Mouse (Mus musculus): ENCODE data around the gene B3gat3. TPM values are rescaled to one million over a fixed set of nuclear protein-coding genes. Genes with fewer than 3 reads are reported as not detected.

B3gat3 gene
- polyA plus RNA-seq, 1 experiment from 2014 or later, result 78.0 TPM

DNA sequence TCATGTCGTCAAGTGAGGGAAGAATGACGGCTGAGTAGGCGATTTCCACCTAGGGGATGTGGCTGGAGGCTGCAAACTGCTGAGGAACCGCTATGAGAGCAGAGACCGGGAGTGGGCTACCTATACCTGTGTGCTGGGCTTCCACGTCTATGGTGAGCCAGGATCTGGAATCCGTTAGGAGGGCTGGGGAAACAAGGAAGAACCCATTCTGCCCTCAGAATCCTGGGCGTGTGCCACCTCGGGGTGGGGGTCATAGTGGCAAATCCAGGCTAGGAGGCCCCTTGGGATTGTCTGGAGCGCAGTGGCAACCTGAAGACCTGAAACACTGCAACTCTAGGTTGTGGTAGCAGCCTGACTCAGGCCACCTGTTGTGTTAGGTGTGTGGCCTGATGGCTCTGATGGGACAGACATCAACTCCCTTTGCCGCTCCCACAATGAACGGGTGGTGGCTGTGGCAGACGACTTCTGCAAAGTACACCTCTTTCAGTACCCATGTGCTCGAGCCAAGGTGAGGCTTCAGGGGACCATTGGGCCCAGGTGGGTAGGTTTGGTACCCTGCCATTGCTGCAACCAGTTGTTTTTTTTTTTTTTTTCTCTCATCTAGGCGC, 20.5 kb downstream of the B3gat3 start:
- H3K9me3 ChIP-seq, result no peaks in the 10 kb centered on the region
- peaks cover 46% of the 10 kb centered on the region for H3K4me1 ChIP-seq (replicated peaks)
- 82% methylated on average over 15 of the region's 15 CpGs for WGBS
- H3K36me3 ChIP-seq, result peaks cover 60% of the 10 kb centered on the region
- peak overlapping the region; percentile 98 for H3K27ac ChIP-seq
- H3K27me3 ChIP-seq (ENCODE audit: insufficient read depth, poor library complexity, severe bottlenecking), result no peaks in the 10 kb centered on the region
- no peak for DNase-seq (ENCODE audit: low spot score)
- peak overlapping the region; percentile 95 for H3K4me3 ChIP-seq

DNA sequence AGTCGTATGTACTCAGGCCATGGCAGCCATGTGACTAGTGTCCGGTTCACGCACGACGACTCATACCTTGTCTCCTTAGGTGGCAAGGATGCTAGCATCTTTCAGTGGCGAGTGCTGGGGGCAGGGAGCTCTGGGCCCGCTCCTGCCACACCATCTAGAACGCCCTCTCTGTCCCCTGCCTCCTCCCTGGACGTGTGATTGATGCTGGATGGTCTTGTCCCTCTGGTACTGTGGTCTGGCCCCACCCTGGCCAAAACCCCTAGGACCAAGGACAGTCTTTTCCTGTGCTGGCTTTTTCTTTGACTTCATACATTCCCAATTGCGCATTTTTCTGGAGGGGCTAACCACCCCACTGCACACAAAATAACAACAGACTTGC, 21.0 kb downstream of the B3gat3 start:
- DNase-seq (ENCODE audit: low spot score), result peak; percentile 18

DNA sequence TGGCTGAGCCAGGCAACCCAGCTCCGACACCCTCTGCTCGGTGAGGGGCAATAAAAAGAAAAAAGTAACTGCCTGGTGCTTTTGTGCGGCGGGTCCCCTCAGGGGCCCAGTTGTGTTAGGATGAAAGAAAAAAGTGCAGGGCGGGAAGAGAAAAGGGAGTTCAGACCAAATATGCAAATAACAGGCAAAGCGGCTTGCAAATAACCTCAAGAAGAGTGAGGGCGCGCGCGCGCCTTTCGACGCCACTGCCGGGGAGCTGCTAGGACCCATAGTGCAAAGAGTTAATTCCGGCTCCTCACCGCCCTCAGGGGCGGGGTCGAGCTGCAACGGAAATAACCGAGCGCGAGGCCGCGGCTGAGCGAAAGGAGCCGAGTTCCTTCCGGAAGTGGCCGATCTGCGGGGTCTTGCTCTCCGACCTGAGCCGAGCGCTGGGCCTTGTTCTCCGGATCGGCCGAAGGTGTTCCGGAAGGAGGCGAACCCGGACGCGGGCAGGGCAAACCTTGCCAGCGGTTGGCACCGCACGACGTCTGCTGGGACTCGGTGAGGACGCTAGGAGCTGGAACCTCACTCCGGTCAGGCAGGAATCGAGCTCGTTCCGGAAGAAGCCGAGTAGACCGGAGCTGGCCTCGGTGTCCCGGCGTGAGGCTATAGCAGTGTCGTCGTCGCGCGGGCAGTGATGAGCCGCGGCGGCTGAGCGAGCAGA, 21.5 kb downstream of the B3gat3 start, which contains the start of gene Mta2:
TSS of gene Mta2 (plus strand) at position 361 of the 703 bp plus-strand sequence.
- peak; percentile 99 for DNase-seq (ENCODE audit: low spot score)
- H3K36me3 ChIP-seq, result peaks cover 60% of the 10 kb centered on the region
- H3K27ac ChIP-seq, result peak within 1 kb of the TSS; percentile 98
- WGBS, result under 1% methylated on average over 64 of the region's 64 CpGs
- H3K27me3 ChIP-seq (ENCODE audit: insufficient read depth, poor library complexity, severe bottlenecking), result no peaks in the 10 kb centered on the region
- no peaks in the 10 kb centered on the region for H3K9me3 ChIP-seq
- peaks cover 46% of the 10 kb centered on the region for H3K4me1 ChIP-seq (replicated peaks)
- peak within 1 kb of the TSS; percentile 95 for H3K4me3 ChIP-seq

More for the DNA sequence above, 21.0 kb downstream of the B3gat3 start:
- peaks cover 46% of the 10 kb centered on the region for H3K4me1 ChIP-seq (replicated peaks)
- peak overlapping the region; percentile 98 for H3K27ac ChIP-seq
- WGBS, result 40% methylated on average over 10 of the region's 10 CpGs
- no peaks in the 10 kb centered on the region for H3K9me3 ChIP-seq
- no peaks in the 10 kb centered on the region for H3K27me3 ChIP-seq (ENCODE audit: insufficient read depth, poor library complexity, severe bottlenecking)
- peak overlapping the region; percentile 95 for H3K4me3 ChIP-seq
- H3K36me3 ChIP-seq, result peaks cover 60% of the 10 kb centered on the region

DNA sequence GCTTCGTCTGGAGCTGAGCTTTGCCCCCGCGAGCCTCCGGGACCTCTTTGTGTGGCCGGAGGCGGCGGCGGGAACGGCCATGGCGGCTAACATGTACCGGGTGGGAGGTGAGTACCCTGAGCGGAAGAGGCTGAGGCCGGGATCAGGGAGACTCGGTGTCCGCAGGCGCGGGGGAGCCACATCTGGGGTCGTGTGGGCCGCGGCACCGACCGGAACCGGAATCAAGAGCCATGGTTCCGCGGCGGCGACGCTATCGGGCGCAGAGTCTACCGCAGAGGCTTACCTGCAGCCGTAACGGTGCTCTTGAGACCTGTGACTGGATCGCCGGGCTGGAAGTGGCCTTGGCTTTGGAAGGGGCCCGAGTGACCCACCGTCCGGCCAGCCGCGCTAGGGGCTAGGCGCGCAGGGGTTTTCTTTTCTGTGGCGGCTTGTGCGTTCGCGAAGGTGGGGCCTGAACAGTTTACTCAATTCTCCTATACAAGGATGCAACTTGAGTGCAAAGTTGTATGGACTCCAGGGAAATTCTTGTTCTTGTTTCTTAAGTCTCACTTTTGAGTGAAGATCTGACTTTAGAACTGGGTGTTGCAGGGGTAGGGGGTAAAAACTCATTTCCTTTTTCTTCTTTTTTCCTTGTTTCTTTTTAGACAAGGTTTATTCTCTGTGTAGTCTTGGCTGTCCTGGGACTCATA, 22.2 kb downstream of the B3gat3 start:
- Histone ChIP-seq H3K4me3 (peak overlapping the region; percentile 95), H3K4me1 (replicated peaks) (peaks cover 46% of the 10 kb centered on the region), H3K36me3 (peaks cover 60% of the 10 kb centered on the region), H3K27ac (peak overlapping the region; percentile 98), H3K9me3 (no peaks in the 10 kb centered on the region), H3K27me3 (ENCODE audit: insufficient read depth, poor library complexity, severe bottlenecking) (no peaks in the 10 kb centered on the region)
- under 1% methylated on average over 46 of the region's 46 CpGs for WGBS
- peak; percentile 71 for DNase-seq (ENCODE audit: low spot score)

DNA sequence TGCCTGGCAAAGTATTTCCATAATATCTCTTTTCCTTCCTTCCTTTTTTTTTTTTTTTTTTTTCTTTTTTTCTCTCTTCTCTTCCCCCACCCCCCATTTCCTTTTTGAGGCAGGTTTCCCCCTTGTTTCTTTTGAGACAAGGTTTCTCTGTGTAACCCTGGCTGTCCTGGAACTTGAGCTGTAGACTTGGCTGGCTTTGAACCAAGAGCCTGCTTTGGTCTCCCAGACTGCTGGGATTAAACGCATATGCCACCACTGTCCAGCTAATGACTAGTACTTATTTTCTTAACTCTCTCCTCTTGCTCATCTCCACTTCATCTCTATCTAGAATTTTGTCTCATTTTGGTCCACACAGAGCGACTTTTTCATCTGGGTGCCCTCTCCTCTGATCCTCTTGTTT, 22.9 kb downstream of the B3gat3 start:
- no peak for DNase-seq (ENCODE audit: low spot score)
- peaks cover 46% of the 10 kb centered on the region for H3K4me1 ChIP-seq (replicated peaks)
- WGBS, result 72% methylated on average over 2 of the region's 2 CpGs
- H3K27ac ChIP-seq, result peak overlapping the region; percentile 98
- peak overlapping the region; percentile 95 for H3K4me3 ChIP-seq
- H3K36me3 ChIP-seq, result peaks cover 63% of the 10 kb centered on the region
- H3K27me3 ChIP-seq (ENCODE audit: insufficient read depth, poor library complexity, severe bottlenecking), result no peaks in the 10 kb centered on the region
- no peaks in the 10 kb centered on the region for H3K9me3 ChIP-seq

DNA sequence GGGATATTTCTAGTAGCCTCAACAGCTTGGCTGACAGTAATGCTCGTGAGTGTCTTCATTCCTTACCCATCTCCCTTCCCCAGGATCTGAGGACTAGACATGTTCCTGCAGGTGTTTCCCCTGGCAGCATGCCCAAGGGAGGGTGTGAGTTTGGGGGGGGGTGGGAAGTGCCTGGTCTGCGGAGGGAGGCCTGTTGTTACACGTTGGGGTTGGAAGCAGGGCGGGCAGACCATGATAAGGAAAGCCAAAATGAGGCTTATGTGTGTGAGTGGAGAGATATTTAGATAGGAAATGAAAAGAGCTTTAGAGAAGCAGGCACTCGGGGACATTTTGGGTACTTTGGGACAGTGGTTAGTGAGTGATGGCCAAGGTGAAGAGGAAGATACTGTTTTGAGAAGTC, 23.9 kb downstream of the B3gat3 start:
- Histone ChIP-seq H3K9me3 (no peaks in the 10 kb centered on the region), H3K4me1 (replicated peaks) (peaks cover 46% of the 10 kb centered on the region), H3K36me3 (peaks cover 63% of the 10 kb centered on the region), H3K27ac (no peak overlapping the region; the same call in 1 of the 2 replicates), H3K27me3 (ENCODE audit: insufficient read depth, poor library complexity, severe bottlenecking) (no peaks in the 10 kb centered on the region), H3K4me3 (peak overlapping the region; percentile 95)
- no peak for DNase-seq (ENCODE audit: low spot score)
- WGBS, result 80% methylated on average over 5 of the region's 5 CpGs

DNA sequence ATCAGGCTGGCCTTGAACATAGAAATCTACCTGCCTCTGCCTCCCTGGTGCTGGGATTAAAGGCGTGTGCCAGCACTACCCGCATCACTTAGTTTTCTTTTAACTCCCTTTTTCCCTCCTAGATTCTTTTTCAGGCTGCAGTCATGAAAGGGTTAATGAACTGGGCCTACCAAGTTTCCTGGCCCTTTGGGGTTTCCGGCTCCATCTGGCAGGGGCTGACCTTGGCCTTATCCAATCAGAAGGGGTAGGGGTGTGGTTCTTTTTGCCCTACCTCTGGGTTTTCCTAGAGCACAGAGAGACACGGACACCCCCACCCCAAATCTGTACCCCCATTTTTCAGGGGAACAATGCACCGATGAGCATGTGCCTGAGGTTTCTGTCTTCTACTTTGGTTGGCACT, 24.6 kb downstream of the B3gat3 start:
- Histone ChIP-seq H3K9me3 (no peaks in the 10 kb centered on the region), H3K27me3 (ENCODE audit: insufficient read depth, poor library complexity, severe bottlenecking) (no peaks in the 10 kb centered on the region), H3K36me3 (peaks cover 66% of the 10 kb centered on the region), H3K27ac (no peak overlapping the region; the same call in 1 of the 2 replicates), H3K4me1 (replicated peaks) (peaks cover 46% of the 10 kb centered on the region), H3K4me3 (peak overlapping the region; percentile 28; the same call in 1 of the 2 replicates)
- DNase-seq (ENCODE audit: low spot score), result peak; percentile 70
- WGBS, result 59% methylated on average over 5 of the region's 5 CpGs

DNA sequence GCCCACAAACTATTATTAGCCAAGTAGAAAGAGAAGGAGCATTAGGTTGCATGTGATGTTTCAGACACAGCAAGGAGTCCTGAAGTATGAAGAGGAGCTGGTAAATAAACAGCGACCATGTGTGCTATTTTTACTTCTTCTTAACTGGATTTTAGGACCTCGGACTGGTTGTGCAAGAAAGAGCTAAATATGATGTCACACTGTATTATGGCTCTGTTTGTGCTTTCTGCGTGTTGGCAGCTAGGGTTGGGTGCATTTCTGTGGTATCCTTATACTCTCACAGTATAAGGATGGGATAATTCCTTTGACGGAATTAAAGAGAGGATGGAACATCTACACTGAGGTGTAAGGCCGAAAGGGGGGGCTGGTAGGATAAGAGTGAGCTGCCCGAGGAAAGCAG, 25.1 kb downstream of the B3gat3 start:
- peaks cover 70% of the 10 kb centered on the region for H3K36me3 ChIP-seq
- no peak overlapping the region for H3K27ac ChIP-seq
- peak overlapping the region; percentile 28; the same call in 1 of the 2 replicates for H3K4me3 ChIP-seq

DNA sequence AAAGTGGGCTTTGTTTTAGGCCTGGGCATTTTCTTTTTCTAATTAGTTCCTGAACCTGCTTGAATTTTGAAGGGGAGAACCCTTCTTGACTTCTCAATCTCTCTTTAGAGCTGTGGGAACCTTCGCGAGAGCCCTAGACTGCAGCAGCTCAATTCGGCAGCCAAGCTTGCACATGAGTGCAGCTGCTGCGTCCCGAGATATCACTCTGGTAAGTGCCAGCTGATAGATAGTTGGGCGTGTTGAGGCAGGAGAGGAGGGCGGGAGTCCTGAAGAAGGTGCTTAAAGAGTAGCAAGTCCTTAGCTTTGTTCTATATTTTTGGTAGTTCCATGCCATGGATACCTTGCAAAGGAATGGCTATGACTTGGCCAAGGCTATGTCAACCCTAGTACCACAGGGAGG, 26.8 kb downstream of the B3gat3 start:
- Histone ChIP-seq H3K4me1 (replicated peaks) (peaks cover 32% of the 10 kb centered on the region), H3K4me3 (no peak overlapping the region), H3K27ac (no peak overlapping the region), H3K36me3 (peaks cover 87% of the 10 kb centered on the region), H3K9me3 (no peaks in the 10 kb centered on the region), H3K27me3 (ENCODE audit: insufficient read depth, poor library complexity, severe bottlenecking) (no peaks in the 10 kb centered on the region)
- no peak for DNase-seq (ENCODE audit: low spot score)
- WGBS, result 95% methylated on average over 7 of the region's 7 CpGs

More for the DNA sequence above, 25.1 kb downstream of the B3gat3 start:
- WGBS, result 93% methylated on average over 6 of the region's 6 CpGs
- Histone ChIP-seq H3K4me1 (replicated peaks) (peaks cover 45% of the 10 kb centered on the region), H3K27me3 (ENCODE audit: insufficient read depth, poor library complexity, severe bottlenecking) (no peaks in the 10 kb centered on the region), H3K9me3 (no peaks in the 10 kb centered on the region)
- DNase-seq (ENCODE audit: low spot score), result no peak

DNA sequence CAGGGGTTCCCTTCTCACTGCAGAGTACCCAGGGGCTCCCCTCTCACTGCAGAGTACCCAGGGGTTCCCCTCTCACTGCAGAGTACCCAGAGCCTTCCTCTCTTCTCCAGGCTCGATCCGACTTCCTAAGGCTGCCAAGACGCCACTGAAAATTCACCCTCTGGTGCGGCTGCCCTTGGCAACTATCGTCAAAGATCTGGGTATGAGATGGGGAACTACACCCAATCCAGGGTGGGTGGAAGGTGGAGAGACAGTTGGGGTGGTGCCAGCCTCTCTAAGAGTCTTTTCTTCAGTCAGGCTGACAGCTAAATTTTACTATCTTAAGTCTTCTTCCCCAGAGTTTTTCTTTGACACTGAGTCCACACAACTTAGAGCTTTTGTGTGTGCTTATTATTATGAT, 30.0 kb downstream of the B3gat3 start:
- H3K9me3 ChIP-seq, result no peaks in the 10 kb centered on the region
- H3K27me3 ChIP-seq (ENCODE audit: insufficient read depth, poor library complexity, severe bottlenecking), result no peaks in the 10 kb centered on the region
- DNase-seq (ENCODE audit: low spot score), result no peak
- no peak overlapping the region for H3K27ac ChIP-seq
- H3K36me3 ChIP-seq, result peaks cover 78% of the 10 kb centered on the region
- WGBS, result 93% methylated on average over 5 of the region's 5 CpGs
- no peak overlapping the region for H3K4me3 ChIP-seq
- peaks cover 29% of the 10 kb centered on the region for H3K4me1 ChIP-seq (replicated peaks)

DNA sequence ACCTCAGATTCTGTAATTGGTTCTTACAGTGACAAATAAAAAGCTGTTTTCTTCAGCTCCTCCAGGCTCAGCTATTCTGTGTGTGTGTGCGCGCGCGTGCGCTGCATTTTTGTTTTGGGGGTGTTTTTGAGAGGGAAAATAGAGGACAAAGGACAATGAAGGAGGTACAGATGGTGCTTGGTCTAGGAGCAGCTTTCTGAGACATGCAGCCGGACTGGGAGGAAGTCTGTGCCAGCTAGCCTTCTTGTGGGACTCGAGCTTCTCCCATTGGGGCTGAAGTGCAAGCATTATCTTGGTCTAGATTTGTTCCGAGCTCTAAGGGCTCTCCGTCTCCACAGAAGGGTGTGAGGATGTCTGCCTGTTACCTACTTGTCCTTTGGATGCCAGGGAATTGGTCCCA, 32.1 kb downstream of the B3gat3 start:
- Histone ChIP-seq H3K27me3 (ENCODE audit: insufficient read depth, poor library complexity, severe bottlenecking) (no peaks in the 10 kb centered on the region), H3K4me1 (replicated peaks) (peaks cover 26% of the 10 kb centered on the region), H3K36me3 (peaks cover 77% of the 10 kb centered on the region), H3K27ac (peak overlapping the region; percentile 87), H3K9me3 (no peaks in the 10 kb centered on the region), H3K4me3 (0 out of 2 replicates have a peak overlapping the region, but pooled peaks have one; percentile 2)
- DNase-seq (ENCODE audit: low spot score), result no peak
- WGBS, result 92% methylated on average over 9 of the region's 9 CpGs

DNA sequence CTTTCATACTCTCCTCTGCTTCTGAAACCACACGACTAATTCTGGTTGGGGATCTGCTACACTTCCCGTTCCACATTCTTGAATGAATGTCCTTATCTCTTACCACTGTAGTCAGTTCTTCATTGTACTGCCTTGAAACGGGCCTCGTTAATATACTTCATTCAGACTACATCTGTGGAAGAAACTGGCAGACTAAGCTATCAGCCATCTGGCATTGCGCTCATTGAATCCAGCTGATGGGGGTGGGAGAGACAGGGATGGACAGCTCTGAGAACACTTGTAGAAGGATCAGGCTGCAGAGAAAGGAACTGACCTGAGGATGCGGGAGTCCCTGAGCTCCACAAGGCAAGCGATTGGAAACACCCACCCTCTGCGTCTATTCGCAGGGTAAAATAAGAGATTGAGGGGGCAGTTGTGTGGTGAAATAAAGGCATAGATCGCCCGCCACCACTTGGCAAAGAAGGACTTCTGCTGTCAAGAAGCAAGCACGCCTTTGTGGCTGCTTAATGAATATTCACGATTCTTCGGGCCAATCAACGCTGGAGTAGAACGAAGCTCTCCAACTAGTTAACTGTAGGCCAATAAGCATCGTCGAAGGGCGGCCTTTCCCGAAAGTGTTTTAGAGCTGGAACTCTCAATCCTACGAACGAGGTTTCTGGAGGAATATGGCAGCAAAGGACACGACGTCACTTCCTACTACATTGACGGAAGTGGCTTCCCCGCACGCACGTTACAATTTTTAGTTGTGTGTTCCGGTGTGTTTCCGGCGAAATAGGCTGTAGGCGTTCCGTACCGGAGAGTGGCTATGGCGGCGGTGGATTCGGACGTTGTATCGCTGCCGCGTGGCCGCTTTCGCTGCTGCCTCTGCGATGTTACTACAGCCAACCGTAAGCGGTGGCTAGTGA, 33.2 kb downstream of the B3gat3 start, which contains the start of gene Tut1:
TSS of gene Tut1 (plus strand) at position 713 of the 905 bp plus-strand sequence.
- peaks cover 77% of the 10 kb centered on the region for H3K36me3 ChIP-seq

More for the DNA sequence above, 33.2 kb downstream of the B3gat3 start, which contains the start of gene Tut1:
- 6% methylated on average over 46 of the region's 46 CpGs for WGBS
- peak within 1 kb of the TSS; percentile 87 for H3K27ac ChIP-seq
- H3K4me1 ChIP-seq (replicated peaks), result peaks cover 26% of the 10 kb centered on the region
- no peaks in the 10 kb centered on the region for H3K9me3 ChIP-seq
- H3K4me3 ChIP-seq, result peak within 1 kb of the TSS; percentile 84
- H3K27me3 ChIP-seq (ENCODE audit: insufficient read depth, poor library complexity, severe bottlenecking), result no peaks in the 10 kb centered on the region
- DNase-seq (ENCODE audit: low spot score), result peak; percentile 91

All from hindbrain, embryonic 10.5 days (tissue).